Mouse (Mus musculus) gastrocnemius, adult 2 months (tissue): ENCODE data around the gene Abhd16a. TPM values are rescaled to one million over a fixed set of nuclear protein-coding genes. Genes with fewer than 3 reads are reported as not detected.

ENCODE experiments used
- DNase-seq: peaks from one replicate; pipeline ENCODE4 v3.0.0; 2022
- H3K27ac ChIP-seq: fragments of 200-600 bp; 2 replicates; pipeline ENCODE4 v1.8.1; 2022; ENCODE audit warnings: mild to moderate bottlenecking
- H3K4me3 ChIP-seq: fragments of 200-600 bp; 2 replicates; pipeline ENCODE4 v1.8.1; 2022; ENCODE audit warnings: mild to moderate bottlenecking, moderate library complexity
- CTCF ChIP-seq: fragments of 200-600 bp; IDR thresholded peaks from 2 replicates; pipeline ENCODE4 v1.8.1; 2022; ENCODE audit warnings: antibody characterized with exemption, mild to moderate bottlenecking, moderate library complexity
- intact Hi-C: fragments of 180-260 bp; cut with DNase I; formaldehyde crosslinking; loops from one replicate; pipeline ENCODE4 v1.15.1; 2025
- total RNA-seq, 2 experiments: library from RNA; stranded (reverse); gene quantifications; 2 replicates each; pipeline ENCODE4 v1.2.3; 2021

Gene Abhd16a
- total RNA-seq, 2 experiments from 2014 or later, result 74.2 to 99.7 TPM

- DNase-seq, result peak; percentile 95
- no peak for TF ChIP-seq CTCF
- intact Hi-C loops, result no loop called here
- Histone ChIP-seq H3K27ac (peak within 1 kb of the TSS; percentile 100), H3K4me3 (peak within 1 kb of the TSS; percentile 94)
Measured at GRCm38 (mm10) chr17:35134801-35135590, 45.9 kb downstream of the Abhd16a start, which contains the start of gene Bag6. Bag6 (plus strand) TSS chr17:35135178.

GRCm38 (mm10) chr17:35135591-35136320, 46.7 kb downstream of the Abhd16a start:
- DNase-seq, result no peak
- Histone ChIP-seq H3K4me3 (peak overlapping the region; percentile 94), H3K27ac (peak overlapping the region; percentile 100)
- intact Hi-C loops, result no loop called here
- no peak for TF ChIP-seq CTCF

GRCm38 (mm10) chr17:35139269-35139668, 50.2 kb downstream of the Abhd16a start:
- H3K4me3 ChIP-seq, result no peak overlapping the region
- intact Hi-C loops, result no loop called here
- DNase-seq, result no peak
- TF ChIP-seq CTCF, result no peak
- no peak overlapping the region for H3K27ac ChIP-seq

GRCm38 (mm10) chr17:35140490-35140996, 51.5 kb downstream of the Abhd16a start:
- DNase-seq, result no peak
- no peak for TF ChIP-seq CTCF
- H3K4me3 ChIP-seq, result no peak overlapping the region
- no peak overlapping the region for H3K27ac ChIP-seq
- intact Hi-C loops, result no loop called here

GRCm38 (mm10) chr17:35141971-35142370, 52.9 kb downstream of the Abhd16a start:
- intact Hi-C loops, result no loop called here
- no peak for DNase-seq
- no peak for TF ChIP-seq CTCF
- H3K27ac ChIP-seq, result no peak overlapping the region
- H3K4me3 ChIP-seq, result no peak overlapping the region

- no peak for TF ChIP-seq CTCF
- Histone ChIP-seq H3K4me3 (no peak overlapping the region), H3K27ac (no peak overlapping the region)
- intact Hi-C loops, result no loop called here
- DNase-seq, result no peak
Measured at GRCm38 (mm10) chr17:35146139-35146538, 57.1 kb downstream of the Abhd16a start.

GRCm38 (mm10) chr17:35147348-35147747, 58.3 kb downstream of the Abhd16a start:
- TF ChIP-seq CTCF, result no peak
- DNase-seq, result no peak
- Histone ChIP-seq H3K4me3 (no peak overlapping the region), H3K27ac (no peak overlapping the region)
- intact Hi-C loops, result no loop called here

- peak overlapping the region; percentile 8; the same call in 1 of the 2 replicates for H3K27ac ChIP-seq
- no peak for DNase-seq
- H3K4me3 ChIP-seq, result no peak overlapping the region
- no peak for TF ChIP-seq CTCF
- intact Hi-C loops, result no loop called here
Measured at GRCm38 (mm10) chr17:35147922-35148639, 59.0 kb downstream of the Abhd16a start.

- Histone ChIP-seq H3K27ac (no peak overlapping the region), H3K4me3 (no peak overlapping the region)
- intact Hi-C loops, result no loop called here
- TF ChIP-seq CTCF, result no peak
- DNase-seq, result no peak
Measured at GRCm38 (mm10) chr17:35152121-35152520, 63.1 kb downstream of the Abhd16a start.

Other genes starting within 250 kb of the Abhd16a start
- 10 to 100 TPM; 19.0 to 24.6 TPM for gene Skiv2l, start 239.1 kb upstream of the Abhd16a start, total RNA-seq
- 10 to 100 TPM in 1 of 2 experiments, 1 to 10 TPM in 1; 9.4 to 10.8 TPM for gene Nelfe, start 238.9 kb upstream of the Abhd16a start, total RNA-seq
- gene Cfb, start 226.7 kb upstream of the Abhd16a start, total RNA-seq, result 1 to 10 TPM; 1.9 to 2.0 TPM
- gene Zbtb12, start 209.8 kb upstream of the Abhd16a start, total RNA-seq, result 1 to 10 TPM; 5.2 to 8.3 TPM
- gene Gm20547, start 207.2 kb upstream of the Abhd16a start, total RNA-seq, result not detected
- 1 to 10 TPM; 1.3 to 3.4 TPM for gene C2, start 191.0 kb upstream of the Abhd16a start, total RNA-seq
- 10 to 100 TPM; 28.0 to 29.6 TPM for gene Ehmt2, start 190.8 kb upstream of the Abhd16a start, total RNA-seq
- not detected for gene Slc44a4, start 174.8 kb upstream of the Abhd16a start, total RNA-seq
- 10 to 100 TPM; 10.5 to 12.0 TPM for gene Neu1, start 158.0 kb upstream of the Abhd16a start, total RNA-seq
- gene Hspa1b, start 130.0 kb upstream of the Abhd16a start, total RNA-seq, result 10 to 100 TPM in 1 of 2 experiments, 1 to 10 TPM in 1; 3.9 to 13.0 TPM
- gene Gm20481, start 119.4 kb upstream of the Abhd16a start, total RNA-seq, result not detected
- gene Hspa1a, start 117.1 kb upstream of the Abhd16a start, total RNA-seq, result 10 to 100 TPM in 1 of 2 experiments, 1 to 10 TPM in 1; 6.8 to 14.1 TPM
- 10 to 100 TPM; 14.9 to 31.2 TPM for gene Hspa1l, start 116.6 kb upstream of the Abhd16a start, total RNA-seq
- 10 to 100 TPM; 15.2 to 17.0 TPM for gene Lsm2, start 107.4 kb upstream of the Abhd16a start, total RNA-seq
- 10 to 100 TPM; 31.0 to 35.2 TPM for gene Vars, start 88.3 kb upstream of the Abhd16a start, total RNA-seq
- 10 to 100 TPM in 1 of 2 experiments, 1 to 10 TPM in 1; 7.8 to 14.4 TPM for gene Vwa7, start 72.7 kb upstream of the Abhd16a start, total RNA-seq
- gene Sapcd1, start 61.2 kb upstream of the Abhd16a start, total RNA-seq, result not detected
- not detected for gene Msh5, start 42.5 kb upstream of the Abhd16a start, total RNA-seq
- 10 to 100 TPM in 1 of 2 experiments, 1 to 10 TPM in 1; 7.2 to 11.3 TPM for gene Clic1, start 39.3 kb upstream of the Abhd16a start, total RNA-seq
- gene Ddah2, start 30.2 kb upstream of the Abhd16a start, total RNA-seq, result 1 to 10 TPM; 6.9 to 9.3 TPM
- not detected for gene Ly6g6c, start 23.9 kb upstream of the Abhd16a start, total RNA-seq
- gene Mpig6b, start 23.1 kb upstream of the Abhd16a start, total RNA-seq, result not detected
- not detected for gene Ly6g6e, start 12.4 kb upstream of the Abhd16a start, total RNA-seq
- 1 to 10 TPM in 1 of 2 experiments, under 1 TPM in 1; 0.50 to 1.9 TPM for gene Ly6g6d, start 11.2 kb upstream of the Abhd16a start, total RNA-seq
- not detected for gene Ly6g6f, start 3.7 kb upstream of the Abhd16a start, total RNA-seq
- not detected for gene Ly6g5c, start 19.0 kb downstream of the Abhd16a start, total RNA-seq
- under 1 TPM in 1 of 2 experiments, not detected in 1; 0.36 TPM for gene Ly6g5b, start 26.2 kb downstream of the Abhd16a start, total RNA-seq
- gene Gpank1, start 32.2 kb downstream of the Abhd16a start, total RNA-seq, result 1 to 10 TPM; 8.5 to 8.7 TPM
- 100 to 1,000 TPM; 186 to 187 TPM for gene Csnk2b, start 32.8 kb downstream of the Abhd16a start, total RNA-seq
- 10 to 100 TPM; 13.6 to 24.6 TPM for gene D17H6S53E, start 37.1 kb downstream of the Abhd16a start, total RNA-seq
- gene Apom, start 42.8 kb downstream of the Abhd16a start, total RNA-seq, result not detected
- gene Bag6, start 45.9 kb downstream of the Abhd16a start, total RNA-seq, result 100 to 1,000 TPM; 233 to 244 TPM
- gene Prrc2a, start 75.6 kb downstream of the Abhd16a start, total RNA-seq, result 100 to 1,000 TPM in 1 of 2 experiments, 10 to 100 TPM in 1; 98.7 to 120 TPM
- gene Aif1, start 86.8 kb downstream of the Abhd16a start, total RNA-seq, result under 1 TPM in 1 of 2 experiments, not detected in 1; 0.75 TPM
- gene Lst1, start 99.2 kb downstream of the Abhd16a start, total RNA-seq, result 1 to 10 TPM in 1 of 2 experiments, under 1 TPM in 1; 0.67 to 1.2 TPM
- not detected for gene Ltb, start 105.2 kb downstream of the Abhd16a start, total RNA-seq
- gene Tnf, start 112.7 kb downstream of the Abhd16a start, total RNA-seq, result not detected
- under 1 TPM in 1 of 2 experiments, not detected in 1; 0.41 TPM for gene Lta, start 116.1 kb downstream of the Abhd16a start, total RNA-seq
- gene Gm16181, start 131.6 kb downstream of the Abhd16a start, total RNA-seq, result not detected
- 1 to 10 TPM; 1.9 to 2.0 TPM for gene Atp6v1g2, start 144.4 kb downstream of the Abhd16a start, total RNA-seq
- 1 to 10 TPM; 7.0 to 7.8 TPM for gene Nfkbil1, start 146.5 kb downstream of the Abhd16a start, total RNA-seq
- 10 to 100 TPM; 83.8 to 94.7 TPM for gene Ddx39b, start 152.5 kb downstream of the Abhd16a start, total RNA-seq
- gene H2-D1, start 173.5 kb downstream of the Abhd16a start, total RNA-seq, result 10 to 100 TPM; 30.4 to 38.5 TPM
- gene H2-Q1, start 231.1 kb downstream of the Abhd16a start, total RNA-seq, result under 1 TPM; 0.25 to 0.36 TPM